Mouse (Mus musculus): ENCODE measurements at regions not wholly inside any gene's neighbourhood (a gene's known extent, or its start where the extent isn't known, plus 50 kb on each side); places are given as distances from the start of the nearest gene placed in this dataset.

DNA sequence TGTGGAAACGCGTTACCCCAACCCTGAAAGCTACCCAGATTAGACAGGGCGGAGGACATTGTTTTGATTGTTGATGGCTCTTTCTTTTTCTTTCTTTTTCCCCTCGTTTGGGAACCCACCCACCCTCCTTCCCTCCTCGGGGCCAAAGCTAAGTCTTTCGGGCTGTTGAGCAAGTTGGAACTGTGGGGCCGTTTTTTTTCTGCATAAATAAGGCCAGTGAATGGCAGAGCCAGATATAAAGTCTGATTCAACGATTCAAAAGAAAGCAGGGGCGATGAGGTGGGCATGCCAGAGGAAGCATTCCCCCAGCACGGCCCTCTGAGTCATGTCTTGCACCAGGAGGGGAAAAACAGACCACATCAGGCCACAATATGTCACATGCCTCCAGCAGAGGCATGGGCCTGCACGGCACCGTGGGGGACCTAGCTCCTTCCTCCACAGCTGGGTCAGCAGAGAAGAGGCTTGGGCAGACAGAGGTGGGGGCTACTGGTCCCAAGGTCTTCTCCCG lies 80.2 kb upstream of the Zmiz1 start:
- TF ChIP-seq CTCF (IDR thresholded peaks at IDR 0.05; ENCODE audit: extremely low read depth, insufficient read length, insufficient replicate concordance, low read depth, low read length): no peak
- no peak for TF ChIP-seq POLR2A (IDR thresholded peaks at IDR 0.05; ENCODE audit: low read depth, low read length)

All from small intestine, adult 2 months (tissue).